Mouse (Mus musculus): ENCODE measurements around the gene Cbln1. TPM values are rescaled to one million over a fixed set of nuclear protein-coding genes. Genes with fewer than 3 reads are reported as not detected.

The Cbln1 gene
- polyA plus RNA-seq (2015; fragmentation: Nextera tagmentation; extraction: Ambion mirVana): 0.12 and 0.14 TPM in 2 replicates

DNA sequence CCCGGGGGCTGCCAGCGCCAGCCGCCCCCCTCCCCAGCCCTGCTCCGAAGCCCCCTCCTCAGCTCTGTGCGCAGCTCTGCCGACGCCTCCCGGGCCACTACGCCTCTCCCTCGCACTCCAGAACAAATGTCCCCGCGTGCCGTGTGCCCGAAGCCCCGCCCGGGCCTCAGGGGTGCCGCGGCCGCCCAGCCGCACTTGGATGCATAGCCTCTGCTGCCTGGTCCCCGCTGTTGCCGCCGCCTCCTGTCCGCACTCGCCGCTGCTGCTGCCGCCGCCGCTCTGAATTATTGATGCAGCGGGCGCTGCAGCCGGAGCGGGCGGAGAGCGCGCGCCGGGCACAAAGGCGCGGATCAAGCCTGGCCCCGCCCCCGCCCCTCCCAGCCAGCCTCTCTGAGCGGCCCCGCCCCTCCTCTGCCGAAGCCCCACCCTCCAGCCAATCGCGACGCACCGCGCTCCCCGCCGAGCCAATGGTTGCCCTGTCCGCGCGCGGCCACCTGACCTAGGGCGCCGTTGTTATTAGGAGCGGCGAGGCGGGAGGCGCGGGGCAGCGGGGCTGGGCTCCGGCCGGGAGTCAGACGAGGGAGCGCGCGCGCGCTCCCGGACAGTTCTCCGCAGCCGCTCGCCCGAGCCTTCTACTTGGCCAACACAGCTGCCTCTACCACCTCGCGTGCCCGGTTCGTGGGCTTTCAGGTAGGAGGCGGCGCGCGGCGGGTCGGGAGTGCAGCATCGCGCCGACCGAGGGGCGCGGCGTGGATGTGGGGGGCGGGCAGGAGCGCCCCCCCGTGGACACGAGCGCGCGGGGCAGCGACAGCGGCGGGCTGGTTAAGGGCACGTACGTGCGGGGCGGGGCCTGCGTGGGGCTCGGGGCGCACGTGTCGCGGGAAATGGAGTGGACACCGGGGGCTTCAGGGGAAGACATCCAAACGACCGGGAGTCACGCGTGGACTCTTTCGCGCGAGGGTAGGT, at the start of gene Cbln1:
TSS of gene Cbln1 (minus strand) at position 339 of the 966 bp plus-strand sequence.
- H3K27ac ChIP-seq (ENCODE audit: low read length): no peak within 1 kb of the TSS
- H3K9ac ChIP-seq (ENCODE audit: low read length): no peak within 1 kb of the TSS; the same call in 1 of the 2 replicates
- peaks cover 85% of the 10 kb centered on the region for H3K27me3 ChIP-seq (ENCODE audit: control insufficient read depth, insufficient read depth, low read length)
- WGBS: under 1% methylated on average over 114 of the region's 122 CpGs
- H3K36me3 ChIP-seq (ENCODE audit: control insufficient read depth, insufficient read depth, low read length): no peaks in the 10 kb centered on the region
- H3K4me1 ChIP-seq (ENCODE audit: control insufficient read depth, insufficient read depth, low read length): peaks cover 26% of the 10 kb centered on the region
- ATAC-seq (ENCODE audit: insufficient read depth, low FRiP score): peak; percentile 98
- no peaks in the 10 kb centered on the region for H3K9me3 ChIP-seq (replicated peaks; ENCODE audit: control insufficient read depth, low read length)
- peak within 1 kb of the TSS; percentile 96 for H3K4me2 ChIP-seq (ENCODE audit: low read depth, low read length)
- peak within 1 kb of the TSS; percentile 55 for H3K4me3 ChIP-seq (replicated peaks; ENCODE audit: low read length)

DNA sequence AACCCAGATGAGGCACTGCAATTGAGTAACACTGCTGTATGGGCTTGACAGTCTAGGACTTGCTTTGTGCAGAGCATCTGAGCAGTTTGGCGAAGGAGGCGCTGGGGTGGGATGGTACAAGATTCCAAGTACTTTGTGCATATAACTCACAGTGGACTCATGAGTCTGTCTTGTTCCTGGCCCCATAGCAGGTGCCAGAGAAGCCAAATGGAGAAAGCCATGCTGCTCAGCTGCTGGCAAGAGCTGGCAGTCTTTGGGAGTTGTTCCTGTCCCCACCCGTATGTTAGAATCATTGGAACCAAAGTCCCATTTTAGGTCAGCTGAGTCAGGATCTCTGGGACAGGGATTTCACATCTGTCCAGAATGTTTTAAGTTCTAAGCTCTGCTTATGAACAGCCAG, 44.7 kb upstream of the Cbln1 start:
- H3K9me3 ChIP-seq (replicated peaks; ENCODE audit: control insufficient read depth, low read length): no peaks in the 10 kb centered on the region
- ATAC-seq (ENCODE audit: insufficient read depth, low FRiP score): no peak
- H3K9ac ChIP-seq (ENCODE audit: low read length): no peak overlapping the region
- no peak overlapping the region for H3K27ac ChIP-seq (ENCODE audit: low read length)
- H3K27me3 ChIP-seq (ENCODE audit: control insufficient read depth, insufficient read depth, low read length): no peaks in the 10 kb centered on the region
- H3K4me2 ChIP-seq (ENCODE audit: low read depth, low read length): no peak overlapping the region
- 94% methylated on average over 3 of the region's 3 CpGs for WGBS
- no peaks in the 10 kb centered on the region for H3K36me3 ChIP-seq (ENCODE audit: control insufficient read depth, insufficient read depth, low read length)
- no peaks in the 10 kb centered on the region for H3K4me1 ChIP-seq (ENCODE audit: control insufficient read depth, insufficient read depth, low read length)
- H3K4me3 ChIP-seq (replicated peaks; ENCODE audit: low read length): no peak overlapping the region

DNA sequence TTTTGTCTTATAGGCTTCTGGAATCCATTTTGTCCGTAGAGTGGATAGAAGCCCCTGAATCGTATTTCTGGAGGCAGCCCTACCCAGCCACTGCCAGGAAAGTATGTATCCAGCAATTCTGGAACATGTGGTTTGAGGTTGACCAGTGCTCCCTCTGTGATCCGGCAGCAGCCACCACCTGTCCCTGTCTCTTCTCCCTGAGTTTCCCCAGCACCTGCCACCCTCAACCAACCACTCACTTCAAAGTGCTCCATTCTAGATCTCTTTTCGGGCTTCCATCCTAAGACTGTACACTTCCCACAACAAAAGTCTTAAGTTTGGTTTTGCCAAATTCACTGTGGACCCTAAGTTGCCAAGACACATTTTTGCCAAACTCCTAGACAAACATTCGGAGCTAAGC, 41.4 kb upstream of the Cbln1 start:
- no peak overlapping the region for H3K4me2 ChIP-seq (ENCODE audit: low read depth, low read length)
- no peaks in the 10 kb centered on the region for H3K27me3 ChIP-seq (ENCODE audit: control insufficient read depth, insufficient read depth, low read length)
- no peak overlapping the region for H3K27ac ChIP-seq (ENCODE audit: low read length)
- no peaks in the 10 kb centered on the region for H3K36me3 ChIP-seq (ENCODE audit: control insufficient read depth, insufficient read depth, low read length)
- H3K4me3 ChIP-seq (replicated peaks; ENCODE audit: low read length): no peak overlapping the region
- no peaks in the 10 kb centered on the region for H3K9me3 ChIP-seq (replicated peaks; ENCODE audit: control insufficient read depth, low read length)
- no peak overlapping the region for H3K9ac ChIP-seq (ENCODE audit: low read length)
- ATAC-seq (ENCODE audit: insufficient read depth, low FRiP score): no peak
- no peaks in the 10 kb centered on the region for H3K4me1 ChIP-seq (ENCODE audit: control insufficient read depth, insufficient read depth, low read length)
- WGBS: 82% methylated on average over 5 of the region's 5 CpGs

DNA sequence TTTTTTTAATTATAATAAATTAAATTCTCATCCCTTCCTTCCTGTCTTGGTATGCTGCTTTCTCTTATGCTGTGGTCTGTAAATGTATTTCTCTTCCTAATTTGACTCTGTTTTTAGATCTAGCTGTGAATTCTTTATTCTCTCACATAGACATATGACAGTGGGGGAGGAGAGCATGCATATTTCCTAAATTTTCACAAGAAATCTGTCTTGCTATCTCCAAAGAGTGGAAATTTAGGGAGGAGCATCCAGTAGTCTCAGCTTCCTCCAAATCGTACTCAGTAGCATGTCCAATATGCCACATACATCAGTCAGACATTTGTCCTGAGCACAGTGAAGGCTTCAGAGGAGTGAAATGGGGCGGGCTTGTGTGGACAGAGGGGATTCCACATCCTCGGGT, 40.9 kb upstream of the Cbln1 start:
- Histone ChIP-seq H3K4me3 (replicated peaks; ENCODE audit: low read length) (no peak overlapping the region), H3K4me1 (ENCODE audit: control insufficient read depth, insufficient read depth, low read length) (no peaks in the 10 kb centered on the region), H3K4me2 (ENCODE audit: low read depth, low read length) (no peak overlapping the region), H3K9ac (ENCODE audit: low read length) (no peak overlapping the region), H3K9me3 (replicated peaks; ENCODE audit: control insufficient read depth, low read length) (no peaks in the 10 kb centered on the region), H3K36me3 (ENCODE audit: control insufficient read depth, insufficient read depth, low read length) (no peaks in the 10 kb centered on the region), H3K27ac (ENCODE audit: low read length) (no peak overlapping the region), H3K27me3 (ENCODE audit: control insufficient read depth, insufficient read depth, low read length) (no peaks in the 10 kb centered on the region)
- 81% methylated on average over 3 of the region's 3 CpGs for WGBS
- no peak for ATAC-seq (ENCODE audit: insufficient read depth, low FRiP score)

DNA sequence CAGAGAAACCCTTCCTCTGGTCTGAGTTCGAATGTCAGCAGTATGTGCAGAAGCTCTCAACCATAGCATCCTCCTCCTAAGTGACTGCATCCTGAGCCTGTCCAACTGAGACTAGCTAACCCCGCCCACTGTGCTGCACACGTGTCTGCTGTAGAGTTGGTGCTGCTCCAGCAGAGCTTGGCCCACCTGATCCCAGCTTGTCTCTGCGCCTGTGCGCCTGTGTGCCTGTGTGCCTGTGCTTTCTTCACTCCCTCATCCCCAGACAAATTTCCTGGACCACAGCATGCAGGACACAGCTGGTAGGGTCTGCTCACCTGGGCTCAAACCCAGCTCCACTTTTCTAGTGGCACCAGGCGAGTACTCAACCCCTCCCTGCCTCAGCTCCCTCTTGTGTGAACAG, 40.2 kb upstream of the Cbln1 start:
- no peaks in the 10 kb centered on the region for H3K9me3 ChIP-seq (replicated peaks; ENCODE audit: control insufficient read depth, low read length)
- ATAC-seq (ENCODE audit: insufficient read depth, low FRiP score): no peak
- no peak overlapping the region for H3K9ac ChIP-seq (ENCODE audit: low read length)
- H3K4me1 ChIP-seq (ENCODE audit: control insufficient read depth, insufficient read depth, low read length): no peaks in the 10 kb centered on the region
- H3K27me3 ChIP-seq (ENCODE audit: control insufficient read depth, insufficient read depth, low read length): no peaks in the 10 kb centered on the region
- H3K4me2 ChIP-seq (ENCODE audit: low read depth, low read length): no peak overlapping the region
- no peak overlapping the region for H3K4me3 ChIP-seq (replicated peaks; ENCODE audit: low read length)
- H3K36me3 ChIP-seq (ENCODE audit: control insufficient read depth, insufficient read depth, low read length): no peaks in the 10 kb centered on the region
- no peak overlapping the region for H3K27ac ChIP-seq (ENCODE audit: low read length)
- WGBS: 84% methylated on average over 6 of the region's 6 CpGs

DNA sequence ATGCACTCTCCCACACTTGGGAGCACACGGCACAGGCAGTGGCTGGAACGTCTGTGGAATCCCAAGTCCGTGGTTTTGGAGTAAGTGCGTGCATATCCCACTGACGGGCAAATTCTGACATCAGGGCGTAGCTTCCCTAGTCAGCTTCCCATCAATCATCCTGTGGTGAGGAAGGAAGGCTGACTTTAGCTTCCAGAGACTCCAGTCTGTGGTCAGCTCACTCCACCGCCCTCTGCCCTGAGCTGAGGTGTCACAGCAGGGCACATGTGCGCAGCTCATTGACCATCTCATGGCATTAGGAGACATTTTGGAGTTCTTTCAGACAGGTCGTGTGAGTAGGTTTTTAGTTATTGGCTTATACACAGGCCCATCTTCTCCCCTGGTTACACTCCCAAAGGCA, 34.6 kb upstream of the Cbln1 start:
- Histone ChIP-seq H3K36me3 (ENCODE audit: control insufficient read depth, insufficient read depth, low read length) (no peaks in the 10 kb centered on the region), H3K9me3 (replicated peaks; ENCODE audit: control insufficient read depth, low read length) (no peaks in the 10 kb centered on the region), H3K4me3 (replicated peaks; ENCODE audit: low read length) (no peak overlapping the region), H3K4me1 (ENCODE audit: control insufficient read depth, insufficient read depth, low read length) (no peaks in the 10 kb centered on the region), H3K27me3 (ENCODE audit: control insufficient read depth, insufficient read depth, low read length) (no peaks in the 10 kb centered on the region), H3K9ac (ENCODE audit: low read length) (no peak overlapping the region), H3K27ac (ENCODE audit: low read length) (no peak overlapping the region), H3K4me2 (ENCODE audit: low read depth, low read length) (no peak overlapping the region)
- 46% methylated on average over 9 of the region's 9 CpGs for WGBS
- no peak for ATAC-seq (ENCODE audit: insufficient read depth, low FRiP score)

DNA sequence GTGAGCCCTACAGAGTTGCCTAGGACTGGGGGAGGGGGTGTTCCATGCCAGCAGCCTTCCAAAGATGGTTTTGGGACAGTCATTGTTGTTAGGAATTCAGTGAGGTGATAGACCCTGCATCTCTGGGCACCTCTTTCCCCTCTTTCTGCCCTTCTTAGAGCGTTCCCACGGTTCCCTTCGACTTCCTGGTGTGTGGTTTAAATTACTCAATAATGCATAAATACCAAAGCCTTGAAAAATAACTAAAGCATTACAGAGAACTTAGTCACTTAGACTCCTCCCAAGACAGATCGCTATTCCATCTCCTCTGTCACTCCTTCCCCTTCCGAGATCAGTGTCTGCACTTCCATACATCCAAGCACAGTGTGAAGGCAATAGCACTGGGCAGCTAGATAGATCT, 32.0 kb upstream of the Cbln1 start:
- Histone ChIP-seq H3K9me3 (replicated peaks; ENCODE audit: control insufficient read depth, low read length) (no peaks in the 10 kb centered on the region), H3K4me1 (ENCODE audit: control insufficient read depth, insufficient read depth, low read length) (no peaks in the 10 kb centered on the region), H3K36me3 (ENCODE audit: control insufficient read depth, insufficient read depth, low read length) (no peaks in the 10 kb centered on the region), H3K4me3 (replicated peaks; ENCODE audit: low read length) (no peak overlapping the region), H3K4me2 (ENCODE audit: low read depth, low read length) (no peak overlapping the region), H3K27ac (ENCODE audit: low read length) (no peak overlapping the region), H3K9ac (ENCODE audit: low read length) (no peak overlapping the region), H3K27me3 (ENCODE audit: control insufficient read depth, insufficient read depth, low read length) (no peaks in the 10 kb centered on the region)
- no peak for ATAC-seq (ENCODE audit: insufficient read depth, low FRiP score)
- 67% methylated on average over 5 of the region's 5 CpGs for WGBS

DNA sequence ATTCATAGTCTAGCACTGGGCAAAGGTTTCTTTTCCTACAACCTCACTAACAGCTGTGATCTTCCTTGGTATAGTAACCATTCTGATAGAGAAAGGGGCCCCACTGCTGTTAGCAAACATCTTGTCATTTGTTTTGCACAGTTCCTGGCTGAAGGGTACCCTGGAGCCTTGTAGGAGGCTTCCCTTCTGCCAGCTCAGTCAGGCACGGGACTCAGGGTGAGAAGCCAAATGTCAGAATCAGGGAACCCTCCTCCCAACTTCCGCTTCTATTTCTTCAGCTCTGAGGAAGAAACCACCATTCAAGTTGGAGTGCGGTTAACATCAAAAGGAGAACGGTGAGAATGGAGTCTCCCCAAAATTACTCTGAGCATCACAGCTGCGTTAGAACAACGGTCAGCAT, 30.3 kb upstream of the Cbln1 start:
- 67% methylated on average over 6 of the region's 6 CpGs for WGBS
- ATAC-seq (ENCODE audit: insufficient read depth, low FRiP score): no peak
- Histone ChIP-seq H3K4me1 (ENCODE audit: control insufficient read depth, insufficient read depth, low read length) (no peaks in the 10 kb centered on the region), H3K27me3 (ENCODE audit: control insufficient read depth, insufficient read depth, low read length) (no peaks in the 10 kb centered on the region), H3K9ac (ENCODE audit: low read length) (no peak overlapping the region), H3K36me3 (ENCODE audit: control insufficient read depth, insufficient read depth, low read length) (no peaks in the 10 kb centered on the region), H3K4me2 (ENCODE audit: low read depth, low read length) (no peak overlapping the region), H3K9me3 (replicated peaks; ENCODE audit: control insufficient read depth, low read length) (no peaks in the 10 kb centered on the region), H3K4me3 (replicated peaks; ENCODE audit: low read length) (no peak overlapping the region), H3K27ac (ENCODE audit: low read length) (no peak overlapping the region)

DNA sequence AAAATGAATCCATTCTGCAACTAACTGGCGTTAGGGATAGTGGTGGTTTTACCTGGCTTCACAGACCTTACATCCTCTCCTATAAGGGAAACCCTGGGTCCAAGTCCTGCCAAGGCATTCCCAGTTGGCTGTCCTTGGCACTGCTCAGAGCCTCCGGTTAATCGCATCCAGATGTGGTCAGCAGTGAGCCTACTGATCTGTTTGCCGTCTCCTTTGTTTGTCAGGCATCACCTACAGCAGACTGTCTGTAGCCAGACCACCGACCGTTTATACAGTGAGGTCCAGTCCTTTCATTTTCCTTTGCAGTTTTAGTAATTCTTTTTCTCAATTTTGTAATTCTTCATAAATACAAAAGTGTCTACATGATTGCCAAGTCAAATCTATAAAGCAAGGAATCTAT, 25.2 kb upstream of the Cbln1 start:
- H3K27ac ChIP-seq (ENCODE audit: low read length): no peak overlapping the region
- no peak for ATAC-seq (ENCODE audit: insufficient read depth, low FRiP score)
- no peak overlapping the region for H3K4me2 ChIP-seq (ENCODE audit: low read depth, low read length)
- H3K4me1 ChIP-seq (ENCODE audit: control insufficient read depth, insufficient read depth, low read length): no peaks in the 10 kb centered on the region
- 60% methylated on average over 6 of the region's 6 CpGs for WGBS
- no peak overlapping the region for H3K4me3 ChIP-seq (replicated peaks; ENCODE audit: low read length)
- no peak overlapping the region for H3K9ac ChIP-seq (ENCODE audit: low read length)
- no peaks in the 10 kb centered on the region for H3K27me3 ChIP-seq (ENCODE audit: control insufficient read depth, insufficient read depth, low read length)
- H3K9me3 ChIP-seq (replicated peaks; ENCODE audit: control insufficient read depth, low read length): no peaks in the 10 kb centered on the region
- H3K36me3 ChIP-seq (ENCODE audit: control insufficient read depth, insufficient read depth, low read length): no peaks in the 10 kb centered on the region
